ENCODE assay signal across 8 mouse cellular contexts in genomic region chr5:139251736-139252080, GRCm38 (mm10). TPM values are rescaled to one million over a fixed set of nuclear protein-coding genes. Genes with fewer than 3 reads are reported as not detected.
A peak's percentile ranks its signal among the peaks of the same experiment; 100 is the strongest.
DNase-seq lines count a peak whose midpoint lies in the region; ATAC-seq lines count a peak whose summit lies in the region.

No protein-coding gene starts in this region.

- DNase-seq in kidney, postnatal 10 days: no peak
- no peak for DNase-seq in midbrain, embryonic 14.5 days
- DNase-seq in frontal cortex, postnatal 14 days (ENCODE audit: low spot score in 2 of 2): no peak
- DNase-seq in spleen, postnatal 14 days (ENCODE audit: low spot score in 2 of 2): no peak
- no peak for DNase-seq in cerebellum, postnatal 14 days

- H3K9ac ChIP-seq in kidney, embryonic 14.5 days (ENCODE audit: low read depth, low read length): peak overlapping the region; percentile 77
- H3K9ac ChIP-seq in hindbrain, embryonic 16.5 days (ENCODE audit: low read depth, low read length): peak overlapping the region; percentile 80
- peak overlapping the region; percentile 77 for H3K9ac ChIP-seq in midbrain, embryonic 14.5 days (replicated peaks; ENCODE audit: low read length)

- no peaks in the 10 kb centered on the region for H3K27me3 ChIP-seq in kidney, embryonic 14.5 days (ENCODE audit: control insufficient read depth, insufficient read depth, low read length)
- H3K27me3 ChIP-seq in hindbrain, embryonic 16.5 days (replicated peaks; ENCODE audit: control insufficient read depth, insufficient read depth, low read length): no peaks in the 10 kb centered on the region
- H3K27me3 ChIP-seq in midbrain, embryonic 14.5 days (ENCODE audit: control insufficient read depth, insufficient read depth, low read length): no peaks in the 10 kb centered on the region

- H3K4me3 ChIP-seq in kidney, embryonic 14.5 days (ENCODE audit: low read length): peak overlapping the region; percentile 67
- H3K4me3 ChIP-seq in hindbrain, embryonic 16.5 days (ENCODE audit: low read length): peak overlapping the region; percentile 79
- peak overlapping the region; percentile 72 for H3K4me3 ChIP-seq in midbrain, embryonic 14.5 days (replicated peaks; ENCODE audit: low read depth, low read length)

- no peaks in the 10 kb centered on the region for H3K9me3 ChIP-seq in kidney, embryonic 14.5 days (ENCODE audit: control insufficient read depth, low read length)
- no peaks in the 10 kb centered on the region for H3K9me3 ChIP-seq in hindbrain, embryonic 16.5 days (ENCODE audit: control insufficient read depth, low read length)
- no peaks in the 10 kb centered on the region for H3K9me3 ChIP-seq in midbrain, embryonic 14.5 days (ENCODE audit: control insufficient read depth, low read length)

- peak overlapping the region; percentile 81 for H3K4me2 ChIP-seq in kidney, embryonic 14.5 days (replicated peaks; ENCODE audit: low read depth, low read length)
- peak overlapping the region; percentile 92 for H3K4me2 ChIP-seq in hindbrain, embryonic 16.5 days (ENCODE audit: low read length)
- peak overlapping the region; percentile 93 for H3K4me2 ChIP-seq in midbrain, embryonic 14.5 days (ENCODE audit: low read length)

- H3K27ac ChIP-seq in kidney, embryonic 14.5 days (ENCODE audit: low read depth, low read length): peak overlapping the region; percentile 68; the same call in 1 of the 2 replicates
- peak overlapping the region; percentile 84 for H3K27ac ChIP-seq in hindbrain, embryonic 16.5 days (ENCODE audit: low read depth, low read length)
- H3K27ac ChIP-seq in midbrain, embryonic 14.5 days (replicated peaks; ENCODE audit: low read depth, low read length): peak overlapping the region; percentile 86

- H3K36me3 ChIP-seq in kidney, embryonic 14.5 days (ENCODE audit: control insufficient read depth, insufficient read depth, low read length): peaks cover 35% of the 10 kb centered on the region
- peaks cover 25% of the 10 kb centered on the region for H3K36me3 ChIP-seq in hindbrain, embryonic 16.5 days (ENCODE audit: control insufficient read depth, insufficient read depth, low read length)
- peaks cover 43% of the 10 kb centered on the region for H3K36me3 ChIP-seq in midbrain, embryonic 14.5 days (ENCODE audit: control insufficient read depth, insufficient read depth, low read length)

- peaks cover 18% of the 10 kb centered on the region; the same call in 1 of the 2 replicates for H3K4me1 ChIP-seq in kidney, embryonic 14.5 days (ENCODE audit: control insufficient read depth, insufficient read depth, low read length)
- H3K4me1 ChIP-seq in hindbrain, embryonic 16.5 days (ENCODE audit: control insufficient read depth, insufficient read depth, low read depth, low read length): peaks cover 27% of the 10 kb centered on the region
- peaks cover 12% of the 10 kb centered on the region for H3K4me1 ChIP-seq in midbrain, embryonic 14.5 days (ENCODE audit: control insufficient read depth, insufficient read depth, low read length)

- WGBS in kidney, embryonic 14.5 days: 2% methylated on average over 8 of the region's 8 CpGs
- 0% methylated on average over 8 of the region's 8 CpGs for WGBS in hindbrain, embryonic 16.5 days
- 1% methylated on average over 8 of the region's 8 CpGs for WGBS in midbrain, embryonic 14.5 days

- ATAC-seq in kidney, embryonic 14.5 days (ENCODE audit: low FRiP score, low TSS enrichment): peak; percentile 54; the same call in 1 of the 2 replicates
- ATAC-seq in common myeloid progenitor, adult 5-6 weeks (replicated peaks; ENCODE audit: low read depth, poor library complexity, severe bottlenecking): peak; percentile 3; the same call in 1 of the 2 replicates
- peak; percentile 59 for ATAC-seq in hindbrain, embryonic 16.5 days
- ATAC-seq in midbrain, embryonic 14.5 days (ENCODE audit: low FRiP score, low TSS enrichment): peak; percentile 51; the same call in 1 of the 2 replicates

RNA-seq across cellular contexts. Expression of gene Get4, which starts 0.4 kb away (rescaled TPM):
- polyA plus RNA-seq in kidney, embryonic 14.5 days (2014; fragmentation: Nextera tagmentation; extraction: Ambion mirVana): 132 and 156 TPM in 2 replicates
- total RNA-seq in common myeloid progenitor, adult 5-6 weeks (2017): 13.4 and 31.2 TPM in 2 replicates
- polyA plus RNA-seq in hindbrain, embryonic 16.5 days (2015; fragmentation: Nextera tagmentation; extraction: Ambion mirVana): 124 and 125 TPM in 2 replicates
- 113 and 119 TPM in 2 replicates for polyA plus RNA-seq in midbrain, embryonic 14.5 days (2014; fragmentation: Nextera tagmentation; extraction: Ambion mirVana)

RNA-seq across cellular contexts. Expression of gene Sun1, which starts 51.3 kb away (rescaled TPM):
- 29.2 and 59.5 TPM in 2 replicates for polyA plus RNA-seq in kidney, embryonic 14.5 days (2014; fragmentation: Nextera tagmentation; extraction: Ambion mirVana)
- total RNA-seq in common myeloid progenitor, adult 5-6 weeks (2017): 51.7 and 60.4 TPM in 2 replicates
- polyA plus RNA-seq in hindbrain, embryonic 16.5 days (2015; fragmentation: Nextera tagmentation; extraction: Ambion mirVana): 40.9 and 44.7 TPM in 2 replicates
- polyA plus RNA-seq in midbrain, embryonic 14.5 days (2014; fragmentation: Nextera tagmentation; extraction: Ambion mirVana): 41.8 and 48.3 TPM in 2 replicates

Comparison
In these comparisons a context has a peak if more than half of its experiments do, and no peak if none do; other contexts are left out.
1. ATAC-seq: peak in every context shown above with its lines; median percentile 59 in hindbrain, embryonic 16.5 days; 54 in kidney, embryonic 14.5 days; 51 in midbrain, embryonic 14.5 days; 3 in common myeloid progenitor, adult 5-6 weeks.